Mouse (Mus musculus): ENCODE results near the gene Xdh. TPM values are rescaled to one million over a fixed set of nuclear protein-coding genes. Genes with fewer than 3 reads are reported as not detected.

Gene Xdh
- total RNA-seq, 2 experiments from 2014 or later: 40.6 to 66.0 TPM

DNA sequence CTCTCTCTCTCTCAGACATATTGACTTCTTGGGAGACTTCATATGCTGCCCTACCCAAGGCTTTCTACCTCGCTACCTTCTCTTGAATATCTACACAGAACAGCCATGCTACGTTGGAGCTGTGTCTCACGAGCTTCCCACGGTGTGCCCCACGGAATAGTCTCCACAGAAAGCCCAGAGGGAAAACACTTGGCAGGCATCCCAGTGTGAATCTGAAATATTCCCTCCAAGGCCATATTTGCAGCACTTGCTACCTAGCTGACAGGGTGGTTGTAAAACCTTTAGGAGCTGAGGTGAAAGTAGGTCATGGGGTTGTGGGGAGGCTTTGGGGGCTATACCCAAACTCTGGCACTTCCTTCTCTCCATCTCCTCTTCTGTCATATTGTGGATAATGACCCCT, 3.1 kb downstream of the Xdh start:
- intact Hi-C loops (cut with DNase I): no loop called here
- DNase-seq: peak in 1 of 2 experiments; percentile 19

DNA sequence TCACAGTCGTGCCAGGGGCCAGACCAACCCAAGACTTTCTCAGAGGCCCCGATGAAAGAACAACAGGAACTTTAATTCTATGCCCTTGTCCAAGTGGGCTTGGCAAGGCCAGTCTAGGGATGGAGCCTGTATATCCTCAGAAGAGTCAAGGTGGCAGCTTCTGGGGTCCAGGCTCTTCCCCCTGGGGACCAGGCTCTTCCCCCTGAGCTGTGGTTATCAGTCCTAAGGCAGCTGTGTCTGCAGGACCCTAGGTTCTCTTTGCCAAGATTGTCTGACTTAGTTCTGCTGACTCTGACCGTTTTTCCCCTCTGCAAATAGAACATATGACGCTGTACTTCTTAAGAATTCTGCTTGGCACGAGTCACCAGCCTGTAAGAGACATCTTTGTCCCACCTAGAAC, 5.3 kb downstream of the Xdh start:
- intact Hi-C loops (cut with DNase I): no loop called here

DNA sequence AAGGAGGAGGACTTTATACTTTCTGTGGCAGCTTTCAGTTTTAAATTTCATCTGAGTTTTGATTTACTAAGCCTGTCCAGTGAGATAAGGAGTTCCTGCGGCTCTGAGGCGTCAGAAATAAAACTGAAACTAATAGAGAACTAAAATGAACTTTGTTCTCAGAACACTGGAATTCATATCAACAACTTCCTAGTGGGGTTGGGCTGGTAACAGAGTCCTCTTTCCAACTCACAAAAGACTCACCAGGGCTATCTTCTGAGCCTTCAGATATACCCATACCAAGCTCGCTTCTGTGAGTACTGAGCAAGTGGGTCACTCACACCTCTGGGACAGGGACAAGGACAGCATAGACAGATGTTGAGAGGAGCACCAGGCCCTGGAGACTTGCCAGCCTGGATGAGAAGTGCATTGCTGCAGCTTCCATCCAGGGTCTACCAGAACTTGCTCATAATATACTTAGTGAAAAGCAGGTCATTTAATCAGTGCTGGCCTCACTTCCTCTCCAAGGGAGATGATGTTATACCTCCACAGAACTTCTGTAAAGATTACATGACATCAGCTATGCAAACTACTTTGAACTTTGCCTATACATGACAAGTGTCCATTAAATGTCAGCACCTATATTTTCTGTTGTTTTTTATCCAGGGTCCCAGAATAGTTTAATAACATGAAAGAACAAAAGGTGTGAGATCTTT, 7.6 kb downstream of the Xdh start:
- intact Hi-C loops (cut with DNase I): no loop called here
- DNase-seq: peak; percentile 38 to 42

More for the DNA sequence above, 5.3 kb downstream of the Xdh start:
- DNase-seq: no peak

DNA sequence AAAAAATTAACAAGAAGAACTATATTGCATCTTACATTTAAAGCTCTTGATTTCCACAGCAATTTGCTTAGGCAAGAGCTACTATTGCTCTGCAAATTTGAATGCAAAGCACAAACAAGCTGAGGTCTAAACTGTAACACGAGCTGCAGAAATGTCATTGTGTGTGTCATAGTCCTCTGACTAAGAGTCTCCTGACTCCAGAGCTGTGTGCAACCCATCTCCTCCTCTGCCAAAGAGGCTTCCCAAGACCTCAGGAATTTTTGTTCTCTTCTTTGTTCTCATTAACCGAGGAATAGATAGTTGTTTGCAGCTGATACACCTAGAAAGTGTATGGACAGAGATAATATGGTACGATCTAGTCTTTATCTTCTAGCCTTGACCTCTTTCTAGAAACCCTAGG, 8.2 kb downstream of the Xdh start:
- DNase-seq: no peak
- intact Hi-C loops (cut with DNase I): no loop called here

DNA sequence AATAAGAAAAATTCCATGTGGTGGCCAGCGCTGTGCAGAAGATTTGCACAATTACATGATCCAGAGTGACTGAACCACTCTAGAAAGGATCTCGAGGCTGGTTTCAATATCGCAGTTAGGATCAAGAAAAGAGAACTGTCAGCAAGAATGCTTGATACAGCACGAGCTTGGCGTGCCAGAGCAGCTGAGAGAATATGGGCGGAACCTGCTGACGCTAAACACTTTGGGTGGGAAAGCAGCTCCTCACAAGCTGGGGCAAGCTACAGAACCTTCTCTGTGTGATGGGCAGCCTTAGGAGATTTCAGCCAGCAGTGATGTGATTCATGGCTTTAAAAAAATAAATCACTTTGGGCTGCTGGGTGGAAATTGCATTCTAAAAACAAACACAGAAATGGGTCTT, 12.9 kb downstream of the Xdh start:
- no peak for DNase-seq
- intact Hi-C loops (cut with DNase I): no loop called here

DNA sequence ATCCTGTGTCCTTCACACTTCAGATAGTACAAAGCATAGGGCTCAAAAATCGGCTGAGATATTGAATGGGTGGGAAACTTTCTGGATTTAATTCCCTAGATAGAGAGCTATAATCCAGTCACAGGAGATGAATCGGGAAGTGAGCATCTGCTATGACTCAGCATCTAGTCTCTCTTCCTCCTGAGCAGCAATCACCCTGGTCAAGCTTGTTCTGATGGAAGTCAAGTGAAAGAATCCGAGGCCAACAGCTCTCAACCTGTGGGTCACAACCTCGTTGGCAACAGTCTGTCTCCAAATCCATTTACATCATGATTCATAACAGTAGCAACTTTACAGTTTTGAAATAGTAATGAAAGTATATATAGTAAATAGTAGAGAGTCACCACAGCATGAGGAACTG, 14.8 kb downstream of the Xdh start:
- DNase-seq: no peak
- intact Hi-C loops (cut with DNase I): no loop called here

DNA sequence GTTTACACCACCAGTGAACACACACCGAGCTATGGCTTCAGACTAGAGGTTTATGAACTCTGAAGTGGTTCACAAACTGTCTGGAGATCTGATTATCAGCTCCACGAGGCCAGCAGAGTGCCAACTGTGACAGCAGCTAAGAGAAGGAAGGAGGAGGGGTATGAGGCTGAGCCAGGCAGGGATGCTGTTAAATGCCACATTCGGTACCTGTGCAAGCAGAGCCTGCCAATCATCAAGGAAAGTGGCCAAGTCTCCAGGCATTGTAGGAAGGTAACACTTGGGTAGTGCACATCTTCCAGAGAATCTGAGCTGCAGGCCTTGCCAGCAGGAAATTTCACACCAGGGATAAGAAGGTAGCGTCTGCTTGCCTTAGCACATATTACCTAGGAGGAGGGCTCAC, 15.7 kb downstream of the Xdh start:
- no peak for DNase-seq
- intact Hi-C loops (cut with DNase I): no loop called here

DNA sequence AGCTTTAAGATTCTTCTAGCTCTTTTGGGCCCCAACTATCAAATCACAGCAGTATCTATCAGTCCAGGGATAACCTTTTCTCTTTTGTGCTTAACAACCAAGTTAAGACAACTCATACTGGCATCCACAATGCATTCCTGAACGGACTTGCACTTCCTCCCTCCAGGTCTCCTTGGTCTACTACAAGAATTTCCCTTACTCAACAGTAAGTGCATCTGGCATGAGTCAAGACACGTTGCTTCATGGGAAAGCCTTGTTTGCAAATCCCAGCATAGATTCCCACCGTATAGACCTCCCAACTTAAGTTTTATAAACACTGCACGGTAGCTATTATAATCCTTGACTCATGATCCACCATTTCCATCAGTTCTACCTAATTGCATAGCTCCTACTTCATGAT, 16.4 kb downstream of the Xdh start:
- no peak for DNase-seq
- intact Hi-C loops (cut with DNase I): no loop called here

DNA sequence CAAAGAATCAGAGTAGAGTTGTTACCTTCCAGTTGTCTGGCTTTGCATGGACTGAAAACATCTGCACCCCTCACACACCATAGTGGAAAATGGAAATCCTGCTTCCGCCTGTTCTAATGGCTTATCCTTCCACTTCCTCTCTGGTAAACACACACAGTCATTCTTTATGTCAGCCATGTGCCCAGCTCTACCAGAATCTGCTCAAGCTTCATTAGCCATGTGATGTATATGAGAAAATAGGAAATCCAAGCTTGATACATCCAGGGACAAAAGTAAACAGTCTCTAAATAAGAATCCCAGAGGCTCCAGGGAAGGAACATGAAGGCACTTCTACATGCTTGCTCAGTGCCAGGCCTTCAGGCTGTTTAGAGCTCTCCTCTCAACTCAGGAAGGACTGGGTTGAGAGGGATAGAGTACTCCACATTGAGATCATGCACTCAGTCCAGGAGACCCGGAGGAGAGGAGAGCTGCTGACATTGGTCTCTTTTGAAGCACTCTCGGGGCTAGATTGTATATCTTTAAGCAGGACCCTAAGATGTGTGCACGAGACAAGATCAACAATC, 17.4 kb downstream of the Xdh start:
- intact Hi-C loops (cut with DNase I): no loop called here
- no peak for DNase-seq

DNA sequence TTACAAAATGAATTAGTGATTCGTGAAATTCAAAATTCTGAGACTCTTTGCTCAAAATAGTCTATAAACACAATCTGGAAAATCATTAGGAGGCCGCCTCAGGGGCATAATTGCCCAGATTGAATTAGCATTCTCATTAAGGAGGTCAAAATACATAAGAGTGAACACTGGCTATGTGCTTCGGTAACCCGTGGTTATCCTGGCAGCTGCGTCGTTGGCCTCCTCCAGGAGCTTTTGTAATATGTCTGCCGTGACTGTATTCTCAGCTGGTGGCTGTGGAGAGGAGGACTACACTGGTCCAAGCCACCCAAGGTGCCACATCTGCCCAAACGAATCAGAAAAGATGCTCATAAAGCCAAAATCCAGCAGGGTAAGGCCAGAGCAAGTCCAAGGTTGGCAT, 30.5 kb downstream of the Xdh start:
- intact Hi-C loops (cut with DNase I): no loop called here
- DNase-seq: no peak

DNA sequence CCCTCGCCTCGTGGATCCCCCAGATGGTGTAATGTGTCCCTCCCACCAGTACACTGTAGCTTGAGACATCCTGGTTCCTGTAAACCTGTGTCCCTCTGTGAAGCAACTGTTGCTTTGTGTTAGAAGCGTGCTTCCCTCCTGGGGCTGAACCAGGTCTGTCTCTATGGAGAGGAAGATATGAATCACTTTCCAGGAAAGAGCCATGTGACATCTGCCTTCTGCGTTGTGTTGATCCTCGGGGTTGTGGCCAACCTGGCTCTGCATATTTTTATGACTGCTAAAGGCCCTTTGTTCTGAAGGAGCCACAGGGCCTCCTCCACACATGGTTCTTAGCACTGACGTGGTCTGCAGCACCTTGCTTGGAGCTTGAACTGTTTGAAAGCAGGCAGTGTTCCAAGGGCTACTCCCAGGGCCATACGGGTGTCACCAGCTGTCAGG, 31.0 kb downstream of the Xdh start:
- intact Hi-C loops (cut with DNase I): no loop called here
- DNase-seq: no peak

DNA sequence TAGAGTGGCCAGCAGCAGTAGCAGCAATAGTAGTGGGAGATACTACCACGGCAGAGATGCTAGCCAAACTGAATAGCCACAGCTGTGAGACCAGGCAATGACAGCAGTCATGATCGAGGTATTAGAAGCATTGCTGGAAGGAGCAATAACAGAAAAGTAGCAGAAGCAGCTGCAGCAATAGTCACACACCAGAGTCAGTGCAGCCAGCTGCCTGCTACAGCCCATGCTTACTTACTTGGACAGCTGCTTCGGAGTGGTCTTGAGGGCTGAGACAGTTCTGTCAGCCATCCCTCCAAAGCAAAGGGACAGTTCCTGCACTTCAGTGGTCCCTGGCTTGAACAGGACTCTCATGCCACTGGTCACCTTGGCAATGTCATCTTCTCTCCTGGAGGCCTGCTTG, 31.9 kb downstream of the Xdh start:
- intact Hi-C loops (cut with DNase I): no loop called here
- DNase-seq: no peak

DNA sequence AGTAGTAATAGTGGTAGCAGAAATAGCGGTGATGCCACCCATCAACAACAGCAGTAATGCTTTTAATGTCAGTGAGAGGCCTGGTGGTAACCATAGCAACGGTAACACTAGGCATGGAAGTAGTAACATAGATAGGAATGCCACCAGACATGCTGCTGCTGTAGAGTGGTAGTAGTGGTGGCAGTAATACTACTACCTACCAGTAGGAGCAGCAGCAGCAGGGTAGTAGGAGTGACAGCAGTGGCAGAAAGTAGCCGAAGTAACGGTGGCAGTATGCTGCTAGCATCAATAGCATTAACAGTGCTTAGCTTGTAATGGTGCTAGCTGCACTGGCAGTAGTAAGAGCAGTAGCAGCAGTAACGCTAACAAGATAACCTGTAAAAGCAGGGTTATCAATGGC, 32.3 kb downstream of the Xdh start:
- no peak for DNase-seq
- intact Hi-C loops (cut with DNase I): no loop called here

DNA sequence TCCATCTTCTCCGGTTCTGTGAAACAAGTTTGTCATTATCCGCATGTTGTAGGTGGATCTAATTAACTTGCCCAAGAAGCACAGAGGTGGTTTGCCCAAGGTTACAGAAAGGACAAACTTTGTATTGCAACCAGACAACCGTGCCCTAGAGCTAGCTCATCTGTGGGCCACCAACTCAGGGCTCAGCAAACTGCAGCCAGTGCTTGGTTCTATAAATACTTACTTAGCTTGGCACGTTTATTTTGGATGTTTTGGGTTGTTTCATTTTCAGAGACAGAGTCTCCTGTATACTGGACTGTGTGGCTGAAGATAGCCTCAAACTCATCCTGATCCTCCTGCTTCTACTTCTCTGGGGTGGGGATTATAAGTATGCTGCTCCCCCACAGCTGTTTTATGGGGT, 35.3 kb downstream of the Xdh start:
- no peak for DNase-seq
- intact Hi-C loops (cut with DNase I): no loop called here

DNA sequence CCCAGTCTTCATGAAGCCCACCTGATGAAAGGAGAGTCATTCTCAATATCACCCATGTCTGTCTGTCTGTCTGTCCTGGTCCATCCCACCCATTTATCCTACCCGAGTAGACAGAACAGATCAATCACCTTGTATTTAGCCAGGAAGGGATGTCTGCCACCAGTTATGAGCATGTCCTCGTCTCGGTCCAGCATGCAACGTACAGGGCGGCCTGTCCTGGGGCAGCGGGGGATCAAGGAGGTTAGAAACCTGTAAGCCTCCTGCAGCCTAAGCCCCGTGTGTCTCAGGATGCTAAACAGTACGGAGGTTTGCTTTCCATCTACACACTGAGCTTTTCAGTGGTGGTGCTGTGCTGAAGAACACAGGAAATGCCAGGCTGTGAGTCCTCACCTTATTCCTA, 43.9 kb downstream of the Xdh start:
- DNase-seq: no peak
- intact Hi-C loops (cut with DNase I): no loop called here

DNA sequence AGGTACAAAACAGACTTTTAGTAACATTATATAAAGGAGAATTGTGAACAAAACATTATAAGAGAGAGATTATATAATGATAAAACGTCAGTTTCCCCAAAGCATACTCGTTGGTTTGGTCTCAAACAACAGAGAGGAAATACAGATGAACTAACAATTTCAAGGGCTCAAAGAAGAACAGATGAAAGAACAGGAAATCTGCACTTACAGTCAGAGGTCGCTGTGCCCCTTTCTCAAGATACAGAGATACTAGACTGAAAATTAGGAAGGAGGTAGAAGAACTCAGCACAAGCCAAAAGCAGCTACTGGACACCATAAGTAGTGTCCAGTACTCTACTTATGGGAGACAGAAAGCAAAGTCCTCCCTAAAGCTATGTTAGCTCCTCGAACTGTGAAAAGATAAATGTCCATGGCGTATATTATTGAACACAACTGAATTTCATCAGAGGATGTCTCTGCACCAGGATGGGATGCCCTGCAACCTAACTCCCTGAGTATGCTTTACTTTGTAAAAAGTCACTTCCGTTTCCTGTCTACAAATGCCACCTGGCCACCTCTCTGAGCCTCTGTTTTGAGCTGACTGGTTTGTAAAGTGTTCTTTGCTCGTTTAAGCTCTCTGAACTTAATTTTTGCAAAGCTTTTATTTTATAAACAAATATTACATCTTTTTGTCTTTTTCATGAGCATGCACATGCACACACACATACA, 44.8 kb downstream of the Xdh start:
- no peak for DNase-seq
- intact Hi-C loops (cut with DNase I): no loop called here

DNA sequence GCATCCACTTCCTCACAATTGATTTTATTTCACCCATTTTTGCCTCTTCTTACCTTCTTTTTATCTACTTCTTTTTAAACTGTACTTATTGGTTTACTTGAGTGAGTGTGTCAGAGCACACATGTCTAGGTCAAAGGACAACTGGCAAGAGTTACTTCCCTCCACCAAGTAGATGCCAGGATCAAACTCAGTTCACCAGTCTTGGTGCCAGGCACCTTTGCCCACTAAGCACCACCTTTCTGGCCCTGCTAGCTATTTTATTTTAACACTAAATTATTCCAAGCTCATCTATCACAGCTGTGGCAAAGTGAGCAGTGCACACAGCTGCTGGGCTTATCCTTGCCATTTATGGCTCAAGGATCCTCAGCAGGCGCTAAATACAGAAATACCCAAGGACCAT, 46.9 kb downstream of the Xdh start:
- DNase-seq: no peak
- intact Hi-C loops (cut with DNase I): no loop called here

DNA sequence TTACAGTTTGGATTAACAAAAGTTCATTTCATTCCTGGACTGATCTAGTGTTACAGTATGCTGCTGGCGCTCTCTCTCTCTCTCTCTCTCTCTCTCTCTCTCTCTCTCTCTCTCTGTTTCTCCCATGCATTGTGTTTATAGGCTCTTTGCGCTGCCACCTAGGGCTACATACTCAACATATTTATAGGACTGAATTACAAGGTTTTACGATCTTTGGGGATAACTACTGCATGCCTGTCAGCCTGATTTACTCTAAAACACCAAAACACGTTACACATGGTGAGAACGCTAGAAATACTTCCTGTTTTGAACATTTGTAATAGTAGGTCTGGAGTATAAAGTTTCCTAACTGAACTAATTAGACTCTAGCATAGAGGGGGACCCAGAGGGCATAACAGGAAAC, 47.8 kb downstream of the Xdh start:
- no peak for DNase-seq

DNA sequence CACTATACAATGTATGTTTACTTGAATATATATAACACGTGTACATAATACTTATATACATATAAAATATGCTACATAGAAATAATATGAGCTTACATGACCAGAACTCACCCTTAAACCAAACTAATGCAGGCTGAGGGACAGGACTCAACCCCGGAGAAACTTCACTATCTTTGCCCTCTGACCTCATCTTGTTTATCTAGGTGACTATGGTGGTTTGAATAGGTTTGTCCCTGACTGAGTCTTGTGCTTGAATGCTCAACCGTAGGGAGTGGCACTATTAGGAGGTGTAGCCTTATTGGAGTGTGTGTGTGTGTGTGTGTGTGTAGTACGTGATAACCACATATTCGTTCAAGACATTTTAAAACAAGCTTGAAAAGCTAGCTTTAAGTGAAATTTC, 55.6 kb downstream of the Xdh start:
- intact Hi-C loops (cut with DNase I): loop anchor here (5.0 to 10.0 kb wide), 3 partner anchors 78 to 298 kb away; no protein-coding TSS in a partner anchor
- DNase-seq: no peak

More for the DNA sequence above, 47.8 kb downstream of the Xdh start:
- intact Hi-C loops (cut with DNase I): no loop called here

DNA sequence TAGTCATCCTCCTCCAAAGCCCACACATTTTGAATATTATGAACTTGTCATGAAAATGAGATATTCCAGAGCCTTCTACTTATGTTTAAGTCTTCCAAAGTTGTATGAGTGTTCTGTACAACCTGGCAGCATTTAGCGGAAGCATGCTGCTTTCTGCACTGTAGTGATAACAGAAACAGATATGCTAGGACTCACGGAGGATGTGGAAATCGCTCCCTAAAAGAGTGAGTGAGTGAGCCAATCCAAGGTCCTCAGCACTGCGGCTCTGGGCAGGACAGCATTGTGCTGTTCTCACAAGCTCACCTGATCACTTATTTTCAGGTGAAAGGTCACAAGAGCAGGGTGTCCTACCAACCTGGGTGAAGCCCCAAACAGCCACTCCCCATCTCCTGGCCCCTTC, 56.2 kb downstream of the Xdh start:
- intact Hi-C loops (cut with DNase I): loop anchor here (5.0 to 10.0 kb wide), 3 partner anchors 78 to 298 kb away; no protein-coding TSS in a partner anchor
- DNase-seq: no peak

DNA sequence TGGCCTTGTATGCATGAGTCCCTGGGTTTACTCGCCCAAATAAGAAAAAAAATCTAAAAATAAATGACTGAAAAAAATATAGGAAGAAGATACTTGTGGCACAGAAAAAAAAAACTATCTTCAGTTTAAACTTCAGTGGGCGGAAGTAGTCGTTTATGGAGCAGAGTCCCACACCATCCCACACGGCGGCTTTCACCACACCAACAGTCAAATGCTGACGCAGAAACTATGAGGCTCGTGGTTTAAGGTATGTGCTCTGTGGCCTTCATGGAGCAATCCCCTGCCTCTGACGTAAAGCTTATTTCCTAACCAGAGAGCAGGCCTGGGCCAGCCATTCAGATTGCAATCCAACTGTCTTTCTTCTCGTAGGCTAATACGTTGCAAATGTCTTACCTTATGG, 56.8 kb downstream of the Xdh start:
- no peak for DNase-seq
- intact Hi-C loops (cut with DNase I): loop anchor here (5.0 to 10.0 kb wide), 3 partner anchors 79 to 299 kb away; no protein-coding TSS in a partner anchor

DNA sequence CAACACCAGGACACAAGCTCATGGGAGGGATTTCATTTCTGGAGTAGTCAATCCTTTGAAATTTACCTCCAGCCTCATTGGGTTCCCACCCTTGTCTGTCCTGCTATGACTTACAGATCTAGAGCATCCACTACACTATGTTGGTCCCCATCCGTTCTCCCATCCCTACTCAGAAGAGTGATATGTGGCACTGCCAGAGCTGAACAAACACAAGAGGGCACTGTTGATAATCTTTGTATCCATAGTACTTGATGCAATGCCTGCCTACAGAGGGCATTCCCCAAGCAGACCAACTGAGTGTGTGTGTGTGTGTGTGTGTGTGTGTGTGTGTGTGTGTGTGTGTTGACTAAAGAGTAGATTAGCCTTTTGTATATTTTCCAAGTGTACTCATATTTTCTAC, 58.4 kb downstream of the Xdh start:
- intact Hi-C loops (cut with DNase I): loop anchor here (5.0 to 10.0 kb wide), 3 partner anchors 81 to 301 kb away; no protein-coding TSS in a partner anchor

More for the DNA sequence above, 58.4 kb downstream of the Xdh start:
- DNase-seq: peak in 1 of 2 experiments; percentile 17
